Mouse (Mus musculus): ENCODE results near the gene Grin2c. TPM values are rescaled to one million over a fixed set of nuclear protein-coding genes. Genes with fewer than 3 reads are reported as not detected.

Gene Grin2c
- polyA plus RNA-seq (2015; fragmentation: Nextera tagmentation; extraction: Ambion mirVana): 0.60 and 0.83 TPM in 2 replicates

DNA sequence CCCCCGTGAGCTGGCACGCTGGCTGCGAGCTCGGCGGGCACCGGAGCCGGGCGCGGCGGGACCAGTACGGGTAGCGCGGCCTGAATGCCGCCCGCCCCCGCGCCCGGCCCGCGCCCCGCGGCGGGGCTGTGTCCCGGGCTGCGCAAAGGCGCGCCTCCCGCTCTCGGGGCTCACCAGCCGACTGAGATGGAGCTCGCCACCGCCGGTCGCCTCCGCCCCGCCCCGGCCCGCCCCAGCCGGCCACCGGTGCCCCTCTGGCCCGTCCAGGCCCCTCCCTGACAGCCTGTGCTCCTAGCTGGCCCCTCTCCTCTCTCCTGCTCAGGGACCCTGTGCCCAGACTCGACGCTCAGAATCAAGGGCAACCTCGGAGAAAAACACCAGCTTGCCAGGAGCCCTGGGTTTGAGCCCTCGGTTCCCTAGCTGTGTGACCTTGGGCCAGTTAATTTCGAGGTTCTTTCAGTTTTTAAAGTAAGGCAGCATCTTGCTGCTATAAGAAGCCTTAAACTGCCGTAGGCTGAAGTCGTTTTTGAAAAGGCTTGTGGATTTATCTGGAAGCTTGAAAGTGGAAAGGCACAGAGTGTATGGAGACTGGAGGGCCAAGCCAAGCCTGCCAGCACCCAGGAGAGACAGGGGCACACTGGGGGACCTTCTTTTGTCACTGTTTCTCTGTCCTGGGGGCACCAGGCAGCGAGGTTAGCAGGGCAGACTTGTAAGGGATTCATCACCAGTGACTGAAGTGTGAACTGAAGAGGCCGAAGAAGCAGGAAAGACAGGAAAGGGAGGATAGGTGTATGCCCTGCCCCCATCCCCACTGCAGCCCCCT lies at the start of gene Grin2c:
Gene Grin2c, minus strand, starts transcription at position 183 of the 823 bp plus-strand sequence.
- DNase-seq (ENCODE audit: low spot score): no peak

DNA sequence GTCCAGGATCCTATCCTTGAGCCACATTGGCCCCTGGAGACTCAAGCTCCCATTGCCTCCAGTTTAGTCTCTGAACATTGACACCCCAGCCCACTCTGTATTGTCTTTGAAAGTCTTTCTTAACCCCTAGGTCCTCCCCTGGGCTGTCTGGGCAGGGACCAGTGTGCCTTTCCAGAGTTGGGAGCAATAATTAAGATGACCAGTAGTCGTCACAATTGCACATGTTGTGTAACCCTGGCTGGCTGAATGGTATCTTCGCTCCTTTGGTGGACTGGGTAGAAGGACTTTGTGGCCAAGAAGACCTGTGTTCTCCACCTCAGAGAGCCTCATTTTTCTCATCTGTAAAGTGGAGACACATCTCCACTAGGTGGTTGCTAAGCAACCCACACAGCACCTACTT lies 47.2 kb upstream of the Grin2c start:
- no peak for DNase-seq (ENCODE audit: low spot score)

DNA sequence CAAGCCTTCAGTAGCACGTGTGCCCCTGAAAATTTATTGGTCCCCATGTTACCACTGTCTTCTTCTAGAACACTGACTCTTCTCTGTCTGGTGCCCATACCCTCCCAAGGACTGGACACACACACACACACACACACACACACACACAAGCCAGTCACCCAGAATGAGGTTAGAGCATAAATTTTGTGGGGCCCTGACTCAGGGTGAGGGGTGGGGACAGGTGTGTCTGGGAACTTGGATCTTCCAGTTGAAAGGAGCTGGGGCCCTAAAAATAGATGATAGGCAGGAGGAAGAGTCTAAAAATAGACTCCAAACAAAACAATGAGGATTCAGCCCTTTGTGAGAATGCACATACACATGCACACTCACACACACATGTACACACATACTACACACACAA lies 41.7 kb upstream of the Grin2c start:
- no peak for DNase-seq (ENCODE audit: low spot score)

DNA sequence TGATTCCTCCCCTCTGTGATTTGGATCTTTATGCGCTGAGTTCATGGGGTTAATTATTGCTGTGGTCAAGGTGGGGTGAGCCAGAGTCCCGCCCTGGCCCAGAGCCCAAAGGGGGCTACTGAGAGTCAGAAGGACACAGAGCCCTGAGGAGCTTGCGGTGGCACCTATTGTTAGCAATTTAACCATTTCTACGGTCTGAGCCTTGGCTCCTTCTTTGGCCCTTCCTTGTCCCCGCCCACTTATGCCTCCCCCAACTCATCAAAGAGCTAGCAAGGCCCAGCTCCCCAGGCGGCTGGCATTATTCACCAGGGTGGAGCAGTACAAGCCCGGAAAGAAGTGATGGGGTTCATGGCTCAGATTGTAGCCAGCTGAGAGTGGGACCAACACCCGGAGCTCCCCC lies 39.8 kb upstream of the Grin2c start, which contains the start of gene Otop2:
Gene Otop2, plus strand, starts transcription at position 301 of the 400 bp plus-strand sequence.
- DNase-seq (ENCODE audit: low spot score): no peak

DNA sequence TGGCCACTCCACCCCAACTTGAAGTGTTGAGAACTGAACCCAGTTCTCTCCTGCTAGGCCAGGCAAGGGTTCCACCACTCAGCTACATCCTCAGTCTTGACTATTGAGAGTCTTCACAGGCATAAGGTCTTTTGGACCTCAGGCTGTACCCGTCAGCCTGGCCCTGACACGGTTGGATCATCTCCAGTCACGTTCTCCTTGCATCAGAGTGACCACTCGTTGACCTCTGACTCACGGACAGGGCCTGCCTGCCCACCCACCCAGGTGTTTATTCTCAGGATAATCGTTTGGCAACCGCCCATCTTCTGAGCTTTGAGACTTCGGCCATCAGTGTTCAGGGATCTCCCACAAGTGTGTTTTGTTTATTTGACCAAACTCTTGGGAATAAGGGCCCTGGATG lies 36.1 kb upstream of the Grin2c start:
- DNase-seq (ENCODE audit: low spot score): no peak

DNA sequence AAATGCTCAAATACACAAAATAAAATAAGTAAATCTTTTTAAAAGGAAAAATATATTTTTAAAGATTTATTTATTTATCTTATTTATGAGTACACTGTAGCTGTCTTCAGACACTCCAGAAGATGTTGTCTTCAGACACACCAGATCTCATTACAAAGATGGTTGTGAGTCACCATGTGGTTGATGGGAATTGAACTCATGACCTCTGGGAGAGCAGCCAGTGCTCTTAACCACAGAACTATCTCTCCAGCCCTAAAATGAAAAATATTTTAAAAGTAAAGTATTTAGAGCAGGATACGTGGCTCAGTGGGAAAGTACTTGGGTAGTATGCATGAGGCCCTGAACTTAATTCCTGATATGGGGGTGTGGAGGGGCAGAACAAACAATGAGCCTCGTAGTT lies 34.3 kb upstream of the Grin2c start:
- no peak for DNase-seq (ENCODE audit: low spot score)

DNA sequence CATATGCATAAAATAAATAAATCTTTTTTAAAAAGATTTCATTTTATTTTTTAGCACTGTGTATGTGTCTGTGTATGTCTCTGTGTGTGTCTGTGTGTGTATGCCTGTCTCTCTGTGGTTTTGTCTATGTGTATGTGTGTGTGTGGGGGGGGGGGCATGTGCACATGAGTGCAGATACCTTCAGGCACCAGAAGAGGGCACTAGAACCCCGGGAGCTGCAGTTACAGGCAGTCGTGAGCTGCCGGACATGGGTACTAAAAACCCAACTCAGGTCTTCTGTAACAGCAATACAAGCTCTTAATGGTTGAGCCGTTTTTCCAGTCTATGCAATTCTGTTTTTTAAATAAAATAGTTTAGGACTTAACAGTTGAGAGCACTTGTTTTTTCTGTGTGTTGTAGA lies 33.7 kb upstream of the Grin2c start:
- no peak for DNase-seq (ENCODE audit: low spot score)

DNA sequence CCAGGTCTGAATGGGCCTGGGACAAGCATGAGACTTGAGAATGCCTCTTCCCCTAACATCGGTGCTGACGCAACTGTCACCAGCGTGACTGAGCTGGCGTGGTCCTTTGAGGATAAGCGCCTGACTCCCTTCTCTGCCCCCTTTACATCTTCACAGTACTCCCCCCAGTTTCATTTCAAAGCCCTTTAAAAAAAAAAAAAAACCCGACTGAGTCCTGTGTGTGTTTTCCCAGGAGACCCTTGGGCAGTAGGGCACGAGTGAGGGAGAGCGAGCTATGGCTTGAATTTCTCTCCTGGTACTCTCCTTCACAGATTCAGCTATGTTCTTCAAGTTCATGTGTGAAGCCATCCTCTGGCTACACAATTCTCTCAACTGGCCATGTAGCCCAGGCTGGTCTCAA lies 31.1 kb upstream of the Grin2c start:
- no peak for DNase-seq (ENCODE audit: low spot score)

DNA sequence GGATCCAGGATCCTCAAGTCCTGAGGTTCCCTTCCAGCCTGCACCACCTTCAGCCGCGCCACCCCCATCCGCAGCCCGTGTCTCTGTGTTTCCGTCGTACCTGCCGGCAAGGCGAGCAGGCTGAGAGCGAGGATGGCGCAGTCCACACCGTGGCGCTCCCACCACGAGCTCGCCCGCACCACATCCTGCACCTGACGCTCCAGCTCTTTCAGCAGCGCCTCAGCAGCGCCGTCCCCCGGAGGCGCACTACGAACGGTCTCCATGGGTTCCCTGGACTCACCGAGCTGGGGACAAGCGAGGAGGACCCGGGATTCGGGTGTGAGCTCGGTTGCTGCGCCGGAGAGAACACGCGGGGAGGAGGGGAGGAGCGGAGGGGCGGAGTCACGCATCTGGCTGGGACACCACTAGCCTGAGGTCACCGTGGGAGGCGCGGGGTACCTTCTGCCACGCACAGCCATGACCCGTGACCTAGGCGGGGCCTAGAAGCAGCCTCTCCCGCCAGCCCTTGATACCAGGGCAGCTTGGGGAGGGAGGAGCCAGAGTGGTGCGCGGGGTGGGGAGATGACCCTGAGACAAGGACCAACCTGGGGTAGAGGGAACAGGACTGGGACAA lies 30.3 kb upstream of the Grin2c start, which contains the start of gene Fads6:
Gene Fads6, minus strand, starts transcription at position 450 of the 613 bp plus-strand sequence.
- peak; percentile 86 for DNase-seq (ENCODE audit: low spot score)

DNA sequence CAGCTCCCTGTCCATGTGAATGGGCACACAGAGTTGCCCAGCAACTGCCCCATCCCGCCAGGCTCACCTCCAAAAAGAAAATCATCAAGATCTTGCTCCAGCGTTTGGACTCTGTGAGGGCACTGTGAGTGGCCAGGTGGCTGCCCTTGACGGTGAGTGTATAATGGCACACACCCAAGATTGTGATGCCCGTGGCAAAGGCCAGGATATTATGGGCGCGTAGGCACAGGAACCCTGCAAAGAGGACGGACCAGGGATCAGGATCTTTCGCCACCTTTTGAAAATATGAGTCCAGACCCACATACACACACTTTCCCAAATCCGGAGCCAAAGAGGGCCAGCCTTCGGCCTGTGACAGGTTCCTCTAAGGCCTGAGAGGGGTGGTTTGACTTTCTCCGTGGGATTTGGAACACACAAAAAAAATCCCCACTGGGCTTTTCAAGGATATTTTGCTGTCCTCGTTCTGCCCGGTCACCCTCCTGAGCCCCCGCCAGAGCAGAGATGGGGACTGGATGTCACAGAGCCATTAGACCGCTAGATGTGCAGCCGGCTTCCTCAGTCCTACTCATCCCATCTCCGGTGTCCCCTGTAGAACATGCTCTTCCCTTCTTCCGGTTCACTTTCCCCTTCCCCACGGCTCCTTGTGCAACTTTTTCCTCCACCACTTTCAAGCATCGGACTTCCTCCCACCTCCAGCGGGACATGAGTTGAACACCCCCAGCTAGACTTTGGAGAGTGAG lies 29.6 kb upstream of the Grin2c start:
- DNase-seq (ENCODE audit: low spot score): no peak

DNA sequence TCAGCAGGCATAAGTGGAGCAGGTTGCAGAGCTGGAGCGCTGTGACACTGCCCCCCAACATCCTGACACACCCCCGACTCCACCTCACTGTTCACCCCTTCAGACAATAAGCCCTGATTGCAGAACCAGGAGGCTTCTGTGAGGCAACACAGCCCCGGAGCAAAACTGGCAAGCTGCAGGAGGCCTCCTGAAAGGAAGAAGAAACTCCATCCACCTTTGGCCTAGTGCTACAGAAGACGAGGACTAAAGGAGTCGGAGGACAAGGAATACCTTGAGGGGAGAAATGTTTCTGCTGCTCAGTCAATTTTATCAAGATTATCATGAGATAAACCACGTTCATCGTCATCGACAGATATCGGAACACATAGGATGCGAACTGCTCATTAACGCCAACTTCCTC lies 28.9 kb upstream of the Grin2c start:
- no peak for DNase-seq (ENCODE audit: low spot score)

DNA sequence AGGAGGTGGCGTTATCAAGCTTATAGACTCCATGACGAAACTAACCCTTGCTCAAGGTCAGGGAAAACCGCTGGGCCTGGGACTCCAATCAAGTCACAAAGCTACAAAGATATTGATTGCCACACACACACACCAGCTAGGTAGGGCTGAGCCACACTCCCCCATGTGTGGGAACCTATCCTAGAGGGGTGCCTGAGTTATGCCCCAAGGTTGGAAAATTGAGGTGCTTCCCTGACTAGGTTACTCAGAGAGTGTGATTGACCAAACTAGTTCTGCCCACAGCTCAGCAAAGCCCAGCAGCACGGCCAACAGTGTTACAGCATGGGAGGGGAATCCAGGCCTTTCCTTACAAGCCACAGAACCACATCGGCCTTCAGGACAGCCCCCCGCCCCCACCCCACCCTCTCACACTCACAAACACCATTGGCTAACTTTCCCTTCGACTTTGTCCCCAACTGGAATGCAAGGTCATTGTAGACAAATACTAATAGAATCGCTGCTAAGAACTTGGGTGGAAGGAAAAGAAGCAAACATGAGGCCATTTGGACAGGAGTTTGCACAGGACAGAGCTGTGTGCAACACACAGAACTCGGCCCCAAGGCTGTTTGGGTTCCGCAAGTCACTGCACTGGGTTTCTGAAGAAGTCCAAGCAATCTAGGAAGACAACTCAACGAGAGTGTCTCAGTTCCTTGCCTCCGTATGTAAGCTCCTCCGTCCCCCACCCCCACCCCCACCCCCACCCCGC lies 25.8 kb upstream of the Grin2c start:
- no peak for DNase-seq (ENCODE audit: low spot score)

DNA sequence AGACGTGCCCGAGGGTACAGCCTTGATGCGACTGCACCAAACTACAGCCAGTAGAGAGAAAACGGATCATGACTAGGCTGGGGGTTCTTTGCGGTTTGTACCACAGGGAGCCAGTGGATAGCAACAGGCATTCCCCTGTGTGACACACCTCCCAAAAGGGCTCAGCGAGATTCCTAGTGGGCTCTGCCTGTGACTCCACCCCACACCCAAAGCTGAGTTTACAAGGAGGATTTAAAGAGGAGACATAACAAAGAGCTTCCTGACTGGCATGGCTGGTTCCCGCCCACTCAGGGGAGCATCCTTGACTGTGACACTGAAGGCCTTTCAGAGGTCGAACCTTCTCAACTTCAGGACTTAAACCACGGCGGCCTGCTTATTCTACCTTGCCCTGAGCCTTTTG lies 24.5 kb upstream of the Grin2c start:
- DNase-seq (ENCODE audit: low spot score): no peak

DNA sequence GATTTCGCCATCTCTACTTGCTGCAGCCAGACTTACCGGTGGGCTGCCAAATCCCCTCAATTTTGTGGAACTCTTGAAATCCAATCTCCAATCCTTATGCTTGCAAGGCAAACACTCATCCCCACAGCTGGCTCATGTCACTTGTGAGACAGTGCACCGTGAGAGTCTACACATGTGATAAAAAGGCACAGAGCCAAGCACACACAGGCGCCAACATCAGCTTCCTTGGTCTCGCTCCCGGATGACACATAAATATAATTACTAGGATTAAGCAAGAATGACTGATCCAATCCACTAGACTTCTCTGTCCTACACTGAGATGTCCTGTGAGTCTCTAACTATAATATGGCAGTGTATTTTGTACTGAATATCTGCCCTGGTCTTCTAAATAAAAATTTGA lies 23.9 kb upstream of the Grin2c start:
- no peak for DNase-seq (ENCODE audit: low spot score)

DNA sequence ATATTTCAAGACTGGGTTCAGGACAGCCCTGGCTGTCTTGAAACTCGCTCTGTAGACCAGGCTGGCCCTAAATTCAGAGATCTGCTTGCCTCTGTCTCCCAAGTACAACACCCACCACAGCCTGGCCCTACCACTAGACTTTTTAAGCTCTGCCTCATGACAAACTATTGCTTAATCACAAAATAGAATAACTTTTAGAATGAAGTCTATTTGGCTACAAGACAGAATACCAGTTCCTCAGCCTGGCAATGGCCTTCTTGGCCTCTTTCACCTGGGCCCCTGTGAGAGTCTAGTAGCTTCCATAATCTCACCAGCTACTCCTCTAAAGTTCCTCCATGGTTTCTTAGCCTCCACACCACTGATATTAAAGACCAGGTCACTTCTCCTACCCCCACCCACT lies 23.3 kb upstream of the Grin2c start:
- DNase-seq (ENCODE audit: low spot score): no peak

DNA sequence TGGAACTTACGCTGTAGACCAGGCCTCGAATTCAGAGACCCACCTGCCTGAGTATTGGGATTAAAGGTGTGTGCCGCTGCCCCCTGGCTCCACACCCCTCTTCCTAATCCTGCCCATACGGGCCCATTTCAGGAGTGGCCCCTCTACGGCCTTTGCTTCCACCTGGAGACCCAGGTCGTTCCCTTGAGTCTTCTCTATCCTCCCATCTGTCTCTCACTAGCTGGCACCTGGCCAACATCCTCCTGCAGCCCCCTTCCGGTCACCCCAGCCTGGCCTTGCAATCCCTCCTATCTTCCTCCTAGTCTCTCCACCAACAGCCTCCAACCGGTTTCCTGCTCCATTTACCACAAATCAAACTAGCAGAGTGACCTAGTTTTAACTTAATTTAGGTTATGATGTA lies 22.8 kb upstream of the Grin2c start:
- no peak for DNase-seq (ENCODE audit: low spot score)

DNA sequence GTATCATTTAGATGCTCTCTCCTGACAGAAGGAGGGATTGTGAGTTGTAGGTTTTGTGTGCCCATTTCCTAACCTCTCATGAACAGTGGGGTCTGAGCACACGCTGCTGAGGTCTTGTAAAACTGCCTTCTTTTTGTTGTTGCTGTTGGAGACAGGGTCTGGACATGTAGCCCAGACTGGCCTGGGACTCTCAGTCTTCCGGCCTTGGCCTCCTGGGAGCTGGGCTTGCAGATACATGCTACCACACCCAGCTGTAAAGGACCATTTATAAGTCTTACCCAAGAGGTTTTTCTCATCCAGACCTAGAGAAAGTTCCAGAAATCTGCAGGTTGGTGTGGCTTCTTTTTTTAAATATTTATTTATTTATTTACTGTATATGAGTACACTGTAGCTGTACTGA lies 21.3 kb upstream of the Grin2c start:
- DNase-seq (ENCODE audit: low spot score): no peak

DNA sequence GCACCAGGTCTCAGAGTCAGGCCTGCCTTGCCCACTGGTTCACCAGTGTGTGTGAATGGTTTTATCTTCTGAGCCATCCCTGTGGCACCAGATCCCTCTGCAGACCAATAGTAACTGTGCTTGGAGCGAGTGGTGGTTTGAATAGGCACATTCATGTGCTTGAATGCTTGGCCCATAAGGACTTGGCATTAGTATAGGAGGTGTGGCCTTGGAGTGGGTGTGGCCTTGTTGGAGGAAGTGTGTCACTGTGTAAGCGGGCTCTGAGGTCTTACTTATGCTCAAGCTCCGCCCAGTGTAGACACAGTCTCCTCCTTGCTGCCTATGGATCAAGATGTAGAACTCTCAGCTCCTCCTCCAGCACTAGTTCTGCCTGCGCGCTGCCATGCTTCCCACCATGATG lies 20.3 kb upstream of the Grin2c start:
- DNase-seq (ENCODE audit: low spot score): no peak

DNA sequence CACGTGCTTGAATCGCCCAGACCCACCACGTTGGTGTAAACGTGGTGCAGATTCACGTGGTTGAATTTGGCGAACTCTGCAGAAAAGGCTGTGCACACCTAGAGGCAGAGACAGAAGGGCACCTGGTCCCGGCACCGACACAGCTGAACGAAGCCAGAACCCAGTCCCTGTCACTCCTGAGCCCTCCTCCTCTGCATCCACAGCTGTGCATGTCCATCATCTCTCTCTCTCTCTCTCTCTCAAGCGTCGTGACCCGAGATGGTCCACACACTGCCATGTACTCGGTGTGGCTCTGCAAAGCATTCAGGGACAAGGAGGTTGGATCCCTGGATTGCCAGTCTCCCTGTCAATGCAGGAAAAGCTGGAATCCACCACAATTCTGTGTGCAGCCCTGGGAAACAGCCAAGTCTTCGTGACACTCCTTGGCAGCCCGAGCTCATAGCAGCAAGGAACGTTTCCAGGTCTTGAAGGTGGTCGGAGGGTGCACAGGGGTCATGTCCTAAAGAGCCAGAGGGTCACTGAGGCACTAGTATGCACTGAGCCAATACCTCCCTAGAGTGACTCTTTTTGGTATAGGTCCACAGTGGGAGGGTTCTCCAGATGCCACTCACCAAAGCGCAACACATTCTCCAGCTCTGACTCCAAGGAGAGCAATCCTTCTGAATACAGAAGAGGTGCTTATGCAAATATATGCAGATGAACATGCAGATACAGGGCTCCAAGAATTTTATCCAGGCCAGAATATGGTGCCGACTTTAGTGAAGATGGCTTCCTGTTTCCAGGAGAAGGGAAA lies 19.4 kb upstream of the Grin2c start:
- no peak for DNase-seq (ENCODE audit: low spot score)

DNA sequence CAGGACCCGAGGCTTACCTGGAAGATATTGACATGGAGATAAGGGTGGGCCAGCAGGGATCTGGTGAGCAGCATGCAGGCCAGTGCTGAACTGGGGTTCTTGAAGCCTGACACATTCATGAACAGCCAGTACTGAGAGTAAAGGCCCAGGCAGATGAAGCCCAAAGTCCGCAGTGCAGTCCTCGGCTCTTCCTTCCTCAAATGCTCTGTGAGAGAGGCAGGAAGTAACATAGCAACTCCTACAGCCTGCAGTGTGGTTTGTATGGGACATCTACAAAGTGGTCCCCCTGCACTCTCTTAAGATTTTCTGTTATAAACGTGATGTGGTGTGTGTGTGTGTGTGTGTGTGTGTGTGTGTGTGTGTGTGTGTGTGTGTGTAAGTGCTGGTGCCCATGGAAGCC lies 18.2 kb upstream of the Grin2c start:
- DNase-seq (ENCODE audit: low spot score): no peak

Measured in thymus, postnatal 0 days (tissue).